Mouse (Mus musculus) embryonic facial prominence, embryonic 14.5 days (tissue): ENCODE measurements at regions not wholly inside any gene's neighbourhood (a gene's known extent, or its start where the extent isn't known, plus 50 kb on each side); places are given as distances from the start of the nearest gene placed in this dataset.

Source experiments
- ATAC-seq: fragments of 200-750 bp; cut with Nextera tagmentation; 2 replicates; pipeline ENCODE4 v1.8.0; 2017; ENCODE audit warnings: low read depth, moderate number of reproducible peaks, moderate TSS enrichment
- DNase-seq: peaks from one replicate; pipeline ENCODE4 v3.0.0-alpha.2; 2015; ENCODE audit warnings: low spot score
- H3K27ac ChIP-seq: fragments of 300-500 bp; sonication (generic); replicated peaks from 2 replicates; pipeline ENCODE4 v1.5.1; 2014; ENCODE audit warnings: low read depth, mild to moderate bottlenecking, low read length, moderate library complexity
- H3K27me3 ChIP-seq: fragments of 300-500 bp; sonication (generic); replicated peaks from 2 replicates; pipeline ENCODE4 v1.6.1; 2014; ENCODE audit warnings: low read length; ENCODE audit not compliant: control insufficient read depth, insufficient read depth
- H3K36me3 ChIP-seq: fragments of 300-500 bp; sonication (generic); 2 replicates; pipeline ENCODE4 v1.6.1; 2014; ENCODE audit warnings: low read length, mixed read lengths; ENCODE audit not compliant: control insufficient read depth, insufficient read depth
- H3K4me1 ChIP-seq: fragments of 300-500 bp; sonication (generic); 2 replicates; pipeline ENCODE4 v1.6.1; 2014; ENCODE audit warnings: antibody characterized with exemption, low read length; ENCODE audit not compliant: control insufficient read depth, insufficient read depth
- H3K4me2 ChIP-seq: fragments of 300-500 bp; sonication (generic); 2 replicates; pipeline ENCODE4 v1.6.1; 2014; ENCODE audit warnings: low read depth, mild to moderate bottlenecking, low read length, moderate library complexity, mixed read lengths
- H3K4me3 ChIP-seq: fragments of 300-500 bp; sonication (generic); 2 replicates; pipeline ENCODE4 v1.5.1; 2014; ENCODE audit warnings: low read depth, mild to moderate bottlenecking, low read length
- H3K9ac ChIP-seq: fragments of 300-500 bp; sonication (generic); 2 replicates; pipeline ENCODE4 v1.6.1; 2014; ENCODE audit warnings: low read depth, mild to moderate bottlenecking, low read length, moderate library complexity, mixed read lengths
- H3K9me3 ChIP-seq: fragments of 300-500 bp; sonication (generic); 2 replicates; pipeline ENCODE4 v1.6.1; 2016; ENCODE audit warnings: low read length; ENCODE audit not compliant: control insufficient read depth
- WGBS: fragments of 180-500 bp; shearing (Covaris S2); extraction: QIAGEN DNeasy Blood & Tissue Kit; methylation state at CpG from one replicate; pipeline ENCODE4 v1.1.7; 2014; 5-methylcytosine and 5-hydroxymethylcytosine counted together

DNA sequence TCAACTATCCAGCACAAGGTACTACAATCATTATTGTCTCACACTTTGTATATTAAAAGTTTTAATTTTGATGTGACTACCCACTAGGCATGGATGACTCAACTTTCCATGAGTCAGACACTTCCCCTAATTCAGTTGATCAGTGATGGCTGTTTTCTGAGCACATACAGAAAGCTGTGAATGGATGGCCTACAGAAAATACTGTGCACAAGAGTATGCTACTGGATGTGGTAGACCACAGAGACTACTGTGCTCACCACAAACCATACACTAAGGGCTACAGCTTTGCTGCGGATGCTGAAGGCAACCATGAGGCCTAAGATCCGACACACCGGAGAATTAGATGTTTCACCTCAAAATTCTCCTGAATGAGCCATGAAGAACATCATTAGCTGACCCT, 174.4 kb upstream of the March1 start:
- no peak overlapping the region for H3K4me2 ChIP-seq
- no peaks in the 10 kb centered on the region for H3K4me1 ChIP-seq
- no peaks in the 10 kb centered on the region for H3K36me3 ChIP-seq
- DNase-seq: no peak
- no peak for ATAC-seq
- H3K27ac ChIP-seq: no peak overlapping the region
- no peaks in the 10 kb centered on the region for H3K9me3 ChIP-seq
- 80% methylated on average over 3 of the region's 3 CpGs for WGBS
- H3K9ac ChIP-seq: no peak overlapping the region
- H3K4me3 ChIP-seq: no peak overlapping the region
- no peaks in the 10 kb centered on the region for H3K27me3 ChIP-seq

GRCm38 (mm10) chr8:65420870-65421269, 196.8 kb upstream of the March1 start:
- Histone ChIP-seq H3K4me1 (no peaks in the 10 kb centered on the region), H3K4me3 (no peak overlapping the region), H3K9ac (no peak overlapping the region), H3K27me3 (no peaks in the 10 kb centered on the region), H3K4me2 (no peak overlapping the region), H3K27ac (no peak overlapping the region), H3K9me3 (no peaks in the 10 kb centered on the region), H3K36me3 (no peaks in the 10 kb centered on the region)
- WGBS: 83% methylated on average over 6 of the region's 6 CpGs
- ATAC-seq: no peak
- no peak for DNase-seq

DNA sequence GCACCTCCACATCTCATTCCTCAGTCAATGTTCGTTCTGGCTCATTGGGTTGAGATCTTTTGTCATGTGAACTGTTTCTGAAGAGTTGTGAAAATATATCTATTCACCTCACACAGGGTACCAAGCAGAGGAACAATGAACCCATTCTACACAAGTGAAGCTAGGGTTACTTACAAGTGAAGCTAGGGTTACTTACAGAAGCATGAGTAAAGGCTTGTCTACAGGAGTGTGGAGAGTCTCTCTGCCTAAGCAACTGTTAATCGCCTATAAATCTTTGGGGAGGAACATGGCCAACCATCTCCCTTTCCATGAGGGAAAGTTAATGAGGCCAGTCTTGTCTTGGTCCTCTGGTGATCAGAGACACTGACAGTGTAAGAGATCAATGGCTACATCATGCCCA, 199.8 kb upstream of the March1 start:
- no peak for DNase-seq

DNA sequence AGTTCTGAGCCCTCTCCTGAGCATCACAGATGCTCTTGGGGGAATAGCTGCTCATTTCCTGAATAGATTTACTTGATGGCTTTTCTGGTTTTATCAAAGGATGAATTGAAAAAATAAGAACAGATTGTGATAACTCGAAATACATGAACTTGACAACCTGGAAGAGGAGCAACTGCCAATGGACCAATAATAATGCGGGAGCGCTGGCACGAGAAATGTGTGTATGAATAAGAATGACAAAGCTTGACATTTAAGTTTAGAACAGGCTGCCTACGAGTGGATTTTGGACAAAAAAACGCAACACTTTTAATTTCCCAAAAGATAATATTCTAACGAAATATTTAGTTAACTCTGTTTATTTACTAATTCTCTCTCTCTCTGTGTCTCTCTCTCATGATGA, 203.5 kb upstream of the March1 start:
- DNase-seq: no peak
- H3K4me2 ChIP-seq: no peak overlapping the region
- 85% methylated on average over 7 of the region's 7 CpGs for WGBS

More for the DNA sequence above, 199.8 kb upstream of the March1 start:
- no peak overlapping the region for H3K9ac ChIP-seq
- H3K9me3 ChIP-seq: no peaks in the 10 kb centered on the region
- no peaks in the 10 kb centered on the region for H3K36me3 ChIP-seq
- H3K4me3 ChIP-seq: no peak overlapping the region
- H3K27me3 ChIP-seq: no peaks in the 10 kb centered on the region
- no peak overlapping the region for H3K4me2 ChIP-seq
- 89% methylated on average over 2 of the region's 2 CpGs for WGBS
- no peak for ATAC-seq
- H3K4me1 ChIP-seq: no peaks in the 10 kb centered on the region
- no peak overlapping the region for H3K27ac ChIP-seq

GRCm38 (mm10) chr8:65412291-65412690, 205.4 kb upstream of the March1 start:
- Histone ChIP-seq H3K4me2 (no peak overlapping the region), H3K27me3 (no peaks in the 10 kb centered on the region), H3K9me3 (no peaks in the 10 kb centered on the region), H3K27ac (no peak overlapping the region), H3K36me3 (no peaks in the 10 kb centered on the region), H3K4me1 (no peaks in the 10 kb centered on the region), H3K4me3 (no peak overlapping the region), H3K9ac (no peak overlapping the region)
- WGBS: 88% methylated on average over 2 of the region's 2 CpGs
- ATAC-seq (no peak), DNase-seq (no peak)

More for the DNA sequence above, 203.5 kb upstream of the March1 start:
- Histone ChIP-seq H3K27ac (no peak overlapping the region), H3K4me1 (no peaks in the 10 kb centered on the region), H3K4me3 (no peak overlapping the region), H3K36me3 (no peaks in the 10 kb centered on the region), H3K9ac (no peak overlapping the region), H3K9me3 (no peaks in the 10 kb centered on the region), H3K27me3 (no peaks in the 10 kb centered on the region)
- no peak for ATAC-seq

DNA sequence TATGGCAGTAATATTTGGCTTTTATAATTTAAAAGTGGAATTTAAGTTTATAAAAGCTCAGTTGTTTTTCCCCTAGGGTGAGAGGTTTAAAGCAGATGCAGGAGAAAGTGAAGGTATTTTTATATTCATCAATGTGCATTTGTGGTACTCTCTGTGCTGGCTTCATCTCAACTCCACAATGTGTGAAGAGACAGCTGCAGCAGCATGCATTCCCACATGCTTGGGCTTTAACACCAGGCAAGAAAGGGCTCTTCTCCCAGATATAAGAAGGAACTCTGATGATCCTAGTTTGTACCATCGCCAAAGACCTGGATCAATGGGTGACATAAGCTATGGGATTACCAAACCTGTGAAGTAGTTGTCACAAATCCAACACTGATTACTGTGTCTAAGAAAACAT, 221.9 kb upstream of the March1 start:
- Histone ChIP-seq H3K4me2 (no peak overlapping the region), H3K9ac (no peak overlapping the region), H3K4me3 (no peak overlapping the region), H3K27ac (no peak overlapping the region), H3K27me3 (no peaks in the 10 kb centered on the region), H3K36me3 (no peaks in the 10 kb centered on the region), H3K4me1 (no peaks in the 10 kb centered on the region), H3K9me3 (no peaks in the 10 kb centered on the region)
- DNase-seq: no peak
- ATAC-seq: no peak
- WGBS: 100% methylated on average over 1 of the region's 1 CpGs

GRCm38 (mm10) chr8:65355990-65356389, 226.6 kb upstream of the BC030870 start:
- Histone ChIP-seq H3K27me3 (no peaks in the 10 kb centered on the region), H3K4me3 (no peak overlapping the region), H3K9ac (no peak overlapping the region), H3K27ac (no peak overlapping the region), H3K4me1 (no peaks in the 10 kb centered on the region), H3K4me2 (no peak overlapping the region), H3K9me3 (no peaks in the 10 kb centered on the region), H3K36me3 (no peaks in the 10 kb centered on the region)
- whole genome bisulfite sequencing: 53% methylated on average over 2 of the region's 2 CpGs
- DNase-seq (no peak), ATAC-seq (no peak)

DNA sequence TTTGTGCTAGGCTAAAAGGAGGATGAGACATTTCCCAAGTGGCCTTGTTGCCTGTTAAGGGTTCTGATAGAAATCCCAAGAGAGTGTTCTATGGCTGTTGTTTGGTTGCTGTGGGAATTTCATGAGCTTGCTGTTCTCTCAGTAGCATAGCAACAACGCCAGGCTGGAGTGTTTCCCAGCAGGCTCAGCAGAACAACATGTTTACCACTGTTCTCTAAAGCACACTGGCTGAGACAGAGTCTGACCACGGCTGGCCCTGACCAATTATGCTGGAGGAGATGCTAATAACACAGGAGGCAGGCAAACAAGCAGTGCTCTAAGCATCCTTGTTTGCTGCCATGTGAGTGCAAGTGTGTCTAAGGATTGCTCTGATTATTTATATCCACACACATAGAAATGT, 220.0 kb upstream of the BC030870 start:
- H3K4me2 ChIP-seq: no peak overlapping the region
- H3K36me3 ChIP-seq: no peaks in the 10 kb centered on the region
- no peak overlapping the region for H3K27ac ChIP-seq
- 49% methylated on average over 2 of the region's 2 CpGs for WGBS
- H3K4me3 ChIP-seq: no peak overlapping the region
- H3K9ac ChIP-seq: no peak overlapping the region
- no peak for ATAC-seq
- peak; percentile 6 for DNase-seq
- no peaks in the 10 kb centered on the region for H3K4me1 ChIP-seq
- no peaks in the 10 kb centered on the region for H3K27me3 ChIP-seq
- H3K9me3 ChIP-seq: no peaks in the 10 kb centered on the region

GRCm38 (mm10) chr8:65331136-65331535, 201.8 kb upstream of the BC030870 start:
- Histone ChIP-seq H3K27me3 (no peaks in the 10 kb centered on the region), H3K27ac (no peak overlapping the region), H3K4me2 (no peak overlapping the region), H3K4me1 (no peaks in the 10 kb centered on the region), H3K36me3 (no peaks in the 10 kb centered on the region), H3K9me3 (no peaks in the 10 kb centered on the region), H3K9ac (no peak overlapping the region), H3K4me3 (no peak overlapping the region)
- DNase-seq (no peak), ATAC-seq (no peak)
- 72% methylated on average over 1 of the region's 1 CpGs for WGBS
